Mouse (Mus musculus): Measurements from ENCODE around the gene Tbcb. TPM values are rescaled to one million over a fixed set of nuclear protein-coding genes. Genes with fewer than 3 reads are reported as not detected.

Tbcb gene
- not detected in 2 replicates for polyA plus RNA-seq (2012; ENCODE audit: insufficient read depth, insufficient read length, low replicate concordance, missing spikeins)

DNA sequence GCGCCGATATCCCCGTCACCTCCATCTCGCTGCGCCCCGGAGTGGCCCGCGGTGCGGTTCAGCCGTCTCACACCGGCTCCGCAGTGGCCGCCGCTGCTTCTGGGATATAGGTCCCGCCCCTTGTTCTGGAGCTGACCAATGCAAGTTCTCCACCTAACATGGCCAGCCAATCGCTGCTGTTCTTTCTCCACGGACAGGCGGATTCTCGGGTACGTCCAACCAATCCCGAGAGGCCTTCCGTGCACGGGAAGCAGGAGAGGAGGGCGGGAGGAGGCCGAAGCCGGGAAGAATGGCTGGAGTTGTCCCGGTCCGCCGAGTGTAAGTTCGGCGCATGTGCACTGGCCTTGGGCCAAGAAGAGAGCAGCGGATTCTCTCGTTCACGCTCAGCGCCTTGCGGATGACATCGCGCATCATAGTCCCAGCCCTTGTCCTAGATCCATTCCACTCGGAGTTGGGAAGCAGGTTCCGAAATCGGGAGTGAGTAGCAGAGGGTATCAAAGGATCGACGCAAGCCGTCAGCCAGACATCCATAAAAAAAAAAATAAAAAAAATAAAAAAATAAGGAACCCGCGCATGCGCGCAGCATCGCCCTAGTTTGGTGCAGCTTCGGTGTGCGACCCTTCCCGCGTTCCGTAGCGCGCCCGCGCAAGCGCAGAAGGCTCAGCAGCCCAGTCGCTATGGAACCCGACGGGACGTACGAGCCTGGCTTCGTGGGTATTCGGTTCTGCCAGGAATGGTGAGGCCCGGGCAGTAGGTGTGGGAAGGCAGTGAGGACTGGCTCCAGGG, at the start of gene Tbcb, which contains the start of gene Polr2i:
Tbcb (minus strand) TSS at position 604 of the 786 bp plus-strand sequence.
Polr2i (plus strand) TSS at position 280 of the 786 bp plus-strand sequence.
- under 1% methylated on average over 67 of the region's 67 CpGs for WGBS
- H3K4me3 ChIP-seq (ENCODE audit: insufficient read depth, low read depth, low read length): peak within 1 kb of the TSS; percentile 77
- H3K4me1 ChIP-seq (ENCODE audit: control insufficient read depth, insufficient read depth, low read length): peaks cover 15% of the 10 kb centered on the region
- H3K27ac ChIP-seq (ENCODE audit: insufficient read depth, low read depth, low read length): peak within 1 kb of the TSS; percentile 92
- TF ChIP-seq POLR2A (IDR thresholded peaks at IDR 0.05; ENCODE audit: insufficient read depth, low read depth, low read length) (peak; percentile 47), CTCF (IDR thresholded peaks at IDR 0.05; ENCODE audit: insufficient read depth, low read depth, low read length) (0 out of 2 replicates have a peak, but pooled peaks have one; percentile 7)

DNA sequence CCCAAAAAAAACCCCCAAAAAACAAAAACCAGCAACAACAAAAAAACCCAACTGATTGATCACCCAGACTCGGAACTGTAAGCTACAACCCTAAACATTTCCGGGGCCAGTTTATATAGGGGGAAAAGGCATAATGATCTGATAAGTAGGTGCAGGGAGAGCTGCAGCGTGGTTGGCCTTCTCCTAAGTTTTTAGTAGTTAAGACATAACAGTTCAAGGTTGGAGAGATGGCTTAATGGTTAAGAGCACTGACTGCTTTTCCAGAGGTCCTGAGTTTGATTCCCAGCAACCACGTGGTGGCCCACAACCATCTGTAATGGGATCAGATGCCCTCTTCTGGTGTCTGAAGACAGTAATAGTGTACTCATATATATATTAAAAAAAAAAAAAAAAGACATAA, 49.5 kb upstream of the Tbcb start:
- Histone ChIP-seq H3K4me1 (ENCODE audit: control insufficient read depth, insufficient read depth, low read length) (0 out of 2 replicates have a peak, but pooled peaks cover 4% of the 10 kb centered on the region), H3K27ac (ENCODE audit: insufficient read depth, low read depth, low read length) (no peak overlapping the region), H3K4me3 (ENCODE audit: insufficient read depth, low read depth, low read length) (no peak overlapping the region)
- WGBS: 77% methylated on average over 4 of the region's 4 CpGs
- TF ChIP-seq CTCF (IDR thresholded peaks at IDR 0.05; ENCODE audit: insufficient read depth, low read depth, low read length) (no peak), POLR2A (IDR thresholded peaks at IDR 0.05; ENCODE audit: insufficient read depth, low read depth, low read length) (no peak)

DNA sequence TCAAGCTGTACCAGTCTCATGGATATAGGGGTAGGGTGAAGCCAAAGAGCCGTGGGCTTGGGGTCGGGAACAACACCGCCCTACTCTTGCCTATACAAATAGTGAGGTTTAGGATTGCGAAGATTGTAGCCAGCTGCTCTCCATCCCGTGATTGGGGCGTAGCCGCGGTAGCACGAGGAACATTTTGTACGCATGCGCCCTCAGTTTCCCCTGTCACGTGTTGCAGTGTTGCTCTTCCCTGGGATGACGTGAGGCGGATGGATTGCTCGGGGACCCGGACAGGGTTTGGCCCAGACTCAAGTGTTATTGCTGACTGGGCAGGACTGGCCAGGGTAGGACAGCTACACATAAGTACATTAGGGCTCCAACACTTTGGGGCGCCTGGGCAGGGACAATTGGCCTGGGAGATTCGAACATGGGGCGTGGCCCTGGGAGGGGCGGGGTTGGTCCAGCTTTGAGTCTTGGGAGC, 48.6 kb upstream of the Tbcb start:
- TF ChIP-seq CTCF (IDR thresholded peaks at IDR 0.05; ENCODE audit: insufficient read depth, low read depth, low read length) (no peak), POLR2A (IDR thresholded peaks at IDR 0.05; ENCODE audit: insufficient read depth, low read depth, low read length) (peak; percentile 44; the same call in 1 of the 2 replicates)
- H3K27ac ChIP-seq (ENCODE audit: insufficient read depth, low read depth, low read length): peak overlapping the region; percentile 99
- H3K4me3 ChIP-seq (ENCODE audit: insufficient read depth, low read depth, low read length): peak overlapping the region; percentile 74
- WGBS: under 1% methylated on average over 20 of the region's 20 CpGs
- H3K4me1 ChIP-seq (ENCODE audit: control insufficient read depth, insufficient read depth, low read length): 0 out of 2 replicates have a peak, but pooled peaks cover 4% of the 10 kb centered on the region

DNA sequence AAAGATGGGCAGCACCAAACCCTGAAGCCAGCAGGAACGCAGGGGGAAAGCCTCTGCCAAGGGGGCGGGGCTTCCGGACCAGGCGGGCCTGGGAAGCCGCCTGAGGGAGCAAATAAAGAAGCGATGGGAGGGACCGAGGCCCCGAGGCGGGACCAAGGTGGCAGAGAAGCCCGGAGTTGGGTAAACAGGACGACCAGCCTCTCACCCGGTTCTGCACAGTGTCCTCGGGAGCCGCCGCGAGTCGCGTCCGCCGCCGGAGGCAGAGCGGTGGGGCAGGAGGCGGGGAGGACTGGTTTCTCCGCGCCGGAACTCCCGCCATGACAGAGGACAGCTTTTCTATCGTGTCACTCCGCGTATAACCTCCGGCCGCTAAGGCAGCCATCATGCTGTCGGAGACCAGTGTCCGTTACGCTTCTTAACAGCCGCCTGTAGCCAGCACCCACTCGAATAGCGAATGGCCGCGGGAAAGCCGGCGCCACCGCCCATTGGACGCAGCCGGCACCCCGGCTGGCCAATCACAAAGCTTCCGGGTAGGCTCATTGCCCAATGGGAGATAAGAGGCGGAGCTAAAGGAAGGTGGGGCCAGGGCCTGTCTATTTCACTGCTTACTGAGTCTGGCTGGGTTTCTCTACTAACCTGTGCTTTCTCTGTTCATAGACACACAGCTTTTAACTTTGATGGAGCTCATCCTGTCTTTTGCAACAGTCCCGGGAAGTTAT, 48.0 kb upstream of the Tbcb start, which contains the start of the genes Thap8 and Wdr62:
Thap8 (plus strand) TSS at position 144 of the 719 bp plus-strand sequence.
Wdr62 (minus strand) TSS at position 469 of the 719 bp plus-strand sequence.
- no peak for TF ChIP-seq CTCF (IDR thresholded peaks at IDR 0.05; ENCODE audit: insufficient read depth, low read depth, low read length)
- no peak for TF ChIP-seq POLR2A (IDR thresholded peaks at IDR 0.05; ENCODE audit: insufficient read depth, low read depth, low read length)
- H3K4me1 ChIP-seq (ENCODE audit: control insufficient read depth, insufficient read depth, low read length): 0 out of 2 replicates have a peak, but pooled peaks cover 4% of the 10 kb centered on the region
- H3K27ac ChIP-seq (ENCODE audit: insufficient read depth, low read depth, low read length): peak within 1 kb of the TSS; percentile 99
- under 1% methylated on average over 49 of the region's 49 CpGs for WGBS
- peak within 1 kb of the TSS; percentile 74 for H3K4me3 ChIP-seq (ENCODE audit: insufficient read depth, low read depth, low read length)

DNA sequence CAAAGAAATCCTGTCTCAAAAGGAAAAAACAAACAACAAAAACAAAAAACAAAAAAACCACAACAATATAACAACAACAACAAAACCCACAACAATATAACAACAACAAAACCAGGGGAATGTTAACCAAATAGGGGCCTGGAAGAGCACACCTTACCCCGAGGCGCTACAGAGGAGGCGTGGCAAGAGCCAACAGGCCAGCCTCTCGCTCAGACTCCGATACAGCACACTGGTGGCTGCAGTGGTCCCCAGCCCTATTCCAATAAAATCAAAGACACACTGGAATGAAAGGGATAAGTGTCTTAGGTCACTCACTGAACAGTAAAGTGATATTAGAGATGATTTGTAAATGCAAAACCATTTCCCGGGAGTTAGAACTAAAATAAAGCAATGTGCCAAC, 47.5 kb upstream of the Tbcb start:
- Histone ChIP-seq H3K4me1 (ENCODE audit: control insufficient read depth, insufficient read depth, low read length) (0 out of 2 replicates have a peak, but pooled peaks cover 4% of the 10 kb centered on the region), H3K4me3 (ENCODE audit: insufficient read depth, low read depth, low read length) (peak overlapping the region; percentile 74), H3K27ac (ENCODE audit: insufficient read depth, low read depth, low read length) (no peak overlapping the region)
- WGBS: 9% methylated on average over 6 of the region's 6 CpGs
- no peak for TF ChIP-seq CTCF (IDR thresholded peaks at IDR 0.05; ENCODE audit: insufficient read depth, low read depth, low read length)
- TF ChIP-seq POLR2A (IDR thresholded peaks at IDR 0.05; ENCODE audit: insufficient read depth, low read depth, low read length): no peak

DNA sequence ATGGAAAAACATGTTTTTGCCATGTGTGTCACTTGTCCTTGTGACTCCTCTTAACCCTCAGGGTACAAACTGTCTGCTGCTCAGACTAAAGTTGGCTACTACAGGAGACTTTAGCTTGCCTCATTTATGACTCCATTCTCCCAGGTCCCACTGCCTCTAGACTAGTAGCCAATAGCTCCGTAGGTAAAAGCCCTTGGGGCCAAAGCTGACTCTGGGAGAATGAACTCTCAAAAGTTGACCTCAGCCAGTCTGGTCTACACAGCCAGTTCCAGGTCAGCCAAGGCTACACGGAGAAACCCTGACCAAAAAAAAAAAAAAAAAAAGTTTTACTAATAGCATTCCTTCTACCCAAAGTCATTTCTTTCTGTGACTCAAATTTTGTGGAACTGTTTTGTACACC, 46.8 kb upstream of the Tbcb start:
- H3K27ac ChIP-seq (ENCODE audit: insufficient read depth, low read depth, low read length): no peak overlapping the region
- H3K4me1 ChIP-seq (ENCODE audit: control insufficient read depth, insufficient read depth, low read length): 0 out of 2 replicates have a peak, but pooled peaks cover 4% of the 10 kb centered on the region
- 45% methylated on average over 2 of the region's 2 CpGs for WGBS
- TF ChIP-seq POLR2A (IDR thresholded peaks at IDR 0.05; ENCODE audit: insufficient read depth, low read depth, low read length) (no peak), CTCF (IDR thresholded peaks at IDR 0.05; ENCODE audit: insufficient read depth, low read depth, low read length) (no peak)
- H3K4me3 ChIP-seq (ENCODE audit: insufficient read depth, low read depth, low read length): no peak overlapping the region

DNA sequence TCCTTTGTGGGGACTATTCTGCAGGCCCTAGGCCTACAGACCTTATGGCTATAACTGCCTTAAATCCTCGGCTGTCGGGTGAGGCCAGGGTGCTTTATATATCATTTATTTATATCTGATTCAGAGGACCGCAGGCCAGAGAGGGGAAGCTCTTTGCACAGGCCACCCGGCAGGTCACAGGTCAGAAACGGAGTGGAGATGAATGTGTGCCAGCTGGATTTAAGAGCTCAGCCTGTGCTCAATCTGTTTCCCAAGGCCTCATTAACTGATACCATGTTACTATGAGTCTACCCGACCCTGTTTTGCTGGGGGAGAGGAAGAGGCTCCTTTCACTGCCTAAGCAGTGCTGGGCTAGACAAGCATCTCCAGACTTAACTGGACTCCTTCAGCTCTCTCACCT, 42.3 kb upstream of the Tbcb start:
- no peak overlapping the region for H3K27ac ChIP-seq (ENCODE audit: insufficient read depth, low read depth, low read length)
- WGBS: 90% methylated on average over 6 of the region's 6 CpGs

DNA sequence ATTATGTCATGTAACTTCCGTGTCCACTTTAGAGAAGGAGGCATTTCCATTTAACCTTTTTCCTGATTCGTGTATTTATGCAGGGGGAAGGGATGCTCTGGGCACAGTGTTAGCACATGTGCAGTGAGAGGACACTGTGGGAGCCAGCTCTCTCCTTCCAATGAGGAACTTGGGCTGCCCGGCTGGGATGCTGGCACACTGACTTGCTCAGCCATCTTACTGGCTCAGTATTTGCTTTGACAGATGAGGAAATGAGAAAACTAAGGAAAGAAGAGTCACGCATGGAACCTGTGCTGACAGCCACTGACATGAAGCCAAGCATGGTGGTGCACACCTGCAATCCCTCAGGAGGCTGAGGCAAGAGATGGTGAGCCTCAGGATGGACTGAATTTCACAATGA, 37.6 kb upstream of the Tbcb start:
- 85% methylated on average over 4 of the region's 4 CpGs for WGBS
- H3K4me1 ChIP-seq (ENCODE audit: control insufficient read depth, insufficient read depth, low read length): no peaks in the 10 kb centered on the region
- TF ChIP-seq POLR2A (IDR thresholded peaks at IDR 0.05; ENCODE audit: insufficient read depth, low read depth, low read length): no peak
- no peak for TF ChIP-seq CTCF (IDR thresholded peaks at IDR 0.05; ENCODE audit: insufficient read depth, low read depth, low read length)
- no peak overlapping the region for H3K4me3 ChIP-seq (ENCODE audit: insufficient read depth, low read depth, low read length)
- H3K27ac ChIP-seq (ENCODE audit: insufficient read depth, low read depth, low read length): no peak overlapping the region

More for the DNA sequence above, 42.3 kb upstream of the Tbcb start:
- H3K4me3 ChIP-seq (ENCODE audit: insufficient read depth, low read depth, low read length): no peak overlapping the region
- H3K4me1 ChIP-seq (ENCODE audit: control insufficient read depth, insufficient read depth, low read length): no peaks in the 10 kb centered on the region
- TF ChIP-seq POLR2A (IDR thresholded peaks at IDR 0.05; ENCODE audit: insufficient read depth, low read depth, low read length): no peak
- no peak for TF ChIP-seq CTCF (IDR thresholded peaks at IDR 0.05; ENCODE audit: insufficient read depth, low read depth, low read length)
